Mouse (Mus musculus) adrenal gland, adult 2 months (tissue): ENCODE measurements around the gene Lrrc8c. TPM values are rescaled to one million over a fixed set of nuclear protein-coding genes. Genes with fewer than 3 reads are reported as not detected.
A peak's percentile ranks its signal among the peaks of the same experiment; 100 is the strongest.
"Not testable (repeated sequence)": the region's sequence is repeated elsewhere in the genome, so short reads cannot be mapped to it uniquely, and the experiment has no call there.

Source experiments
- DNase-seq: peaks from one replicate; pipeline ENCODE4 v3.0.0; 2021
- polyA plus RNA-seq: library from polyadenylated mRNA; depleted of rRNA; stranded (reverse); fragments of >200 nt; gene quantifications from 2 replicates; pipeline ENCODE4 v1.2.3, GENCODE M21; 2012; rRNA removed
- total RNA-seq, 2 experiments: library from RNA; stranded (reverse); gene quantifications; 2 replicates each; pipeline ENCODE4 v1.2.3; 2021

Lrrc8c gene
- total and polyA plus RNA-seq, 3 experiments, result 21.5 to 63.9 (median 25.9) TPM

GRCm38 (mm10) chr5:105636484-105637191 lies 117.5 kb downstream of the Lrrc8c start:
- no peak for DNase-seq

- not testable (repeated sequence) for DNase-seq
These were observed 119.1 kb downstream of the Lrrc8c start for GRCm38 (mm10) chr5:105638266-105638665.

- no peak for DNase-seq
These were observed 119.7 kb downstream of the Lrrc8c start for GRCm38 (mm10) chr5:105638916-105639315.

GRCm38 (mm10) chr5:105639363-105639762 lies 120.2 kb downstream of the Lrrc8c start:
- DNase-seq, result no peak

- no peak for DNase-seq
These were observed 123.3 kb downstream of the Lrrc8c start for GRCm38 (mm10) chr5:105642517-105642916.

GRCm38 (mm10) chr5:105643276-105643675 lies 124.1 kb downstream of the Lrrc8c start:
- DNase-seq, result no peak

- DNase-seq, result no peak
These were observed 125.0 kb downstream of the Lrrc8c start for GRCm38 (mm10) chr5:105644195-105644594.

- DNase-seq, result no peak
These were observed 127.9 kb downstream of the Lrrc8c start for GRCm38 (mm10) chr5:105647094-105647493.

GRCm38 (mm10) chr5:105648648-105649287 lies 129.6 kb downstream of the Lrrc8c start:
- peak; percentile 23 for DNase-seq

- DNase-seq, result no peak
These were observed 130.4 kb downstream of the Lrrc8c start for GRCm38 (mm10) chr5:105649514-105650001.

- no peak for DNase-seq
These were observed 131.7 kb downstream of the Lrrc8c start for GRCm38 (mm10) chr5:105650728-105651479.

- no peak for DNase-seq
These were observed 132.4 kb downstream of the Lrrc8c start for GRCm38 (mm10) chr5:105651561-105651991.

GRCm38 (mm10) chr5:105654237-105655063 lies 135.3 kb downstream of the Lrrc8c start:
- DNase-seq, result peak; percentile 82

GRCm38 (mm10) chr5:105655100-105655734 lies 136.0 kb downstream of the Lrrc8c start:
- DNase-seq, result no peak

- DNase-seq, result no peak
These were observed 142.7 kb downstream of the Lrrc8c start for GRCm38 (mm10) chr5:105661894-105662293.

Other genes with a start within 250 kb of the Lrrc8c start
- under 1 TPM in 1 of 2 experiments, not detected in 1; 0.07 TPM for gene Gm43302, start 225.7 kb upstream of the Lrrc8c start, total RNA-seq
- 1.6 and 2.3 TPM in 2 replicates for gene Gm43302, start 225.7 kb upstream of the Lrrc8c start, polyA plus RNA-seq
- 10 to 100 TPM; 15.0 to 19.5 TPM for gene Gbp6, start 225.7 kb upstream of the Lrrc8c start, total RNA-seq
- 1.4 and 1.5 TPM in 2 replicates for gene Gbp6, start 225.7 kb upstream of the Lrrc8c start, polyA plus RNA-seq
- gene Lrrc8b, start 103.6 kb upstream of the Lrrc8c start, total RNA-seq, result 100 to 1,000 TPM in 1 of 2 experiments, 10 to 100 TPM in 1; 82.8 to 115 TPM
- gene Lrrc8b, start 103.6 kb upstream of the Lrrc8c start, polyA plus RNA-seq, result 23.9 and 38.7 TPM in 2 replicates
- gene Lrrc8d, start 180.6 kb downstream of the Lrrc8c start, total RNA-seq, result 100 to 1,000 TPM; 105 to 127 TPM
- 20.4 and 31.8 TPM in 2 replicates for gene Lrrc8d, start 180.6 kb downstream of the Lrrc8c start, polyA plus RNA-seq